Mouse (Mus musculus): ENCODE results near the gene Gm49486. TPM values are rescaled to one million over a fixed set of nuclear protein-coding genes. Genes with fewer than 3 reads are reported as not detected.

Gm49486 gene
- polyA plus RNA-seq, 1 experiment from 2014 or later, result 0.61 TPM

GRCm38 (mm10) chr15:79195492-79195891, 33.7 kb upstream of the Gm49486 start:
- no peak overlapping the region for H3K4me3 ChIP-seq (ENCODE audit: low read length)
- no peaks in the 10 kb centered on the region for H3K9me3 ChIP-seq (ENCODE audit: control insufficient read depth, low read length)
- WGBS, result 78% methylated on average over 8 of the region's 8 CpGs

GRCm38 (mm10) chr15:79199390-79199976, 29.7 kb upstream of the Gm49486 start:
- no peaks in the 10 kb centered on the region for H3K36me3 ChIP-seq (ENCODE audit: control insufficient read depth, insufficient read depth, low read length)
- H3K9ac ChIP-seq (ENCODE audit: low read depth, low read length), result no peak overlapping the region
- H3K4me1 ChIP-seq (ENCODE audit: control insufficient read depth, insufficient read depth, low read length), result peaks cover 3% of the 10 kb centered on the region
- H3K27me3 ChIP-seq (ENCODE audit: control insufficient read depth, insufficient read depth, low read length), result no peaks in the 10 kb centered on the region
- no peak overlapping the region for H3K4me3 ChIP-seq (ENCODE audit: low read length)
- 91% methylated on average over 12 of the region's 12 CpGs for WGBS
- H3K4me2 ChIP-seq (replicated peaks; ENCODE audit: low read depth, low read length), result no peak overlapping the region
- ATAC-seq (ENCODE audit: low FRiP score, low TSS enrichment), result no peak
- no peaks in the 10 kb centered on the region for H3K9me3 ChIP-seq (ENCODE audit: control insufficient read depth, low read length)
- H3K27ac ChIP-seq (ENCODE audit: low read depth, low read length), result no peak overlapping the region

More at GRCm38 (mm10) chr15:79195492-79195891, 33.7 kb upstream of the Gm49486 start:
- Histone ChIP-seq H3K27ac (ENCODE audit: low read depth, low read length) (no peak overlapping the region), H3K9ac (ENCODE audit: low read depth, low read length) (no peak overlapping the region), H3K4me2 (replicated peaks; ENCODE audit: low read depth, low read length) (no peak overlapping the region), H3K4me1 (ENCODE audit: control insufficient read depth, insufficient read depth, low read length) (0 out of 2 replicates have a peak, but pooled peaks cover 6% of the 10 kb centered on the region), H3K36me3 (ENCODE audit: control insufficient read depth, insufficient read depth, low read length) (no peaks in the 10 kb centered on the region), H3K27me3 (ENCODE audit: control insufficient read depth, insufficient read depth, low read length) (no peaks in the 10 kb centered on the region)
- ATAC-seq (ENCODE audit: low FRiP score, low TSS enrichment), result no peak

GRCm38 (mm10) chr15:79201491-79202150, 27.6 kb upstream of the Gm49486 start:
- H3K4me1 ChIP-seq (ENCODE audit: control insufficient read depth, insufficient read depth, low read length), result peaks cover 3% of the 10 kb centered on the region
- H3K4me2 ChIP-seq (replicated peaks; ENCODE audit: low read depth, low read length), result no peak overlapping the region
- H3K4me3 ChIP-seq (ENCODE audit: low read length), result no peak overlapping the region
- WGBS, result 18% methylated on average over 13 of the region's 13 CpGs
- H3K9me3 ChIP-seq (ENCODE audit: control insufficient read depth, low read length), result no peaks in the 10 kb centered on the region
- peak overlapping the region; percentile 28; the same call in 1 of the 2 replicates for H3K9ac ChIP-seq (ENCODE audit: low read depth, low read length)
- no peaks in the 10 kb centered on the region for H3K36me3 ChIP-seq (ENCODE audit: control insufficient read depth, insufficient read depth, low read length)
- H3K27ac ChIP-seq (ENCODE audit: low read depth, low read length), result no peak overlapping the region
- 0 out of 2 replicates have a peak, but pooled peaks have one; percentile 38 for ATAC-seq (ENCODE audit: low FRiP score, low TSS enrichment)
- no peaks in the 10 kb centered on the region for H3K27me3 ChIP-seq (ENCODE audit: control insufficient read depth, insufficient read depth, low read length)

- no peak for ATAC-seq (ENCODE audit: low FRiP score, low TSS enrichment)
- 35% methylated on average over 10 of the region's 10 CpGs for WGBS
- H3K9ac ChIP-seq (ENCODE audit: low read depth, low read length), result no peak overlapping the region
Observed at GRCm38 (mm10) chr15:79202575-79202974, 26.6 kb upstream of the Gm49486 start.

DNA sequence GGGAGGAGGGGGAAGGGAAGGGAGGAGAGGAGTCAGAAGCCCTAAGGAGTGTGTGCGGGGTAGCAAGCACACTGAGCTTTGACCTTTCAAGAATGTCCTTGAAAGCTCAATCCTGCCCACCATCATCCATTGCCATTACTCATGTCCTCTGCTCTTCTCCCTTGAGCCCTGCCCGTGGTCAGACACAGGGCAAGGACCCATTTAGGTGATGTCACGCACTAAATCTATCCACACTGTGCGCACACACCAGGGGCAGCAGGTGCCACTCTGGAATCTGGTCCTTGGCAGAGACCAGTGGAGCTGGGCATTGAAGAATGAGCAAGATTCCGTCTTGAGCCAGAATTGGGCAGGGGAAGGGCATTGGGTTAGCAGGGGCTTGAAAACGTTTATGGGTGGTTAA, 21.0 kb upstream of the Gm49486 start:
- ATAC-seq (ENCODE audit: low FRiP score, low TSS enrichment), result no peak
- no peaks in the 10 kb centered on the region for H3K9me3 ChIP-seq (ENCODE audit: control insufficient read depth, low read length)
- no peak overlapping the region for H3K4me3 ChIP-seq (ENCODE audit: low read length)
- no peak overlapping the region for H3K9ac ChIP-seq (ENCODE audit: low read depth, low read length)
- no peak overlapping the region for H3K27ac ChIP-seq (ENCODE audit: low read depth, low read length)
- H3K4me1 ChIP-seq (ENCODE audit: control insufficient read depth, insufficient read depth, low read length), result 0 out of 2 replicates have a peak, but pooled peaks cover 8% of the 10 kb centered on the region
- H3K36me3 ChIP-seq (ENCODE audit: control insufficient read depth, insufficient read depth, low read length), result no peaks in the 10 kb centered on the region
- no peaks in the 10 kb centered on the region for H3K27me3 ChIP-seq (ENCODE audit: control insufficient read depth, insufficient read depth, low read length)
- WGBS, result 64% methylated on average over 6 of the region's 6 CpGs
- H3K4me2 ChIP-seq (replicated peaks; ENCODE audit: low read depth, low read length), result no peak overlapping the region

More at GRCm38 (mm10) chr15:79202575-79202974, 26.6 kb upstream of the Gm49486 start:
- H3K4me1 ChIP-seq (ENCODE audit: control insufficient read depth, insufficient read depth, low read length), result peaks cover 3% of the 10 kb centered on the region
- no peaks in the 10 kb centered on the region for H3K9me3 ChIP-seq (ENCODE audit: control insufficient read depth, low read length)
- no peaks in the 10 kb centered on the region for H3K36me3 ChIP-seq (ENCODE audit: control insufficient read depth, insufficient read depth, low read length)
- no peak overlapping the region for H3K27ac ChIP-seq (ENCODE audit: low read depth, low read length)
- H3K4me3 ChIP-seq (ENCODE audit: low read length), result no peak overlapping the region
- H3K4me2 ChIP-seq (replicated peaks; ENCODE audit: low read depth, low read length), result no peak overlapping the region; the same call in 1 of the 2 replicates
- no peaks in the 10 kb centered on the region for H3K27me3 ChIP-seq (ENCODE audit: control insufficient read depth, insufficient read depth, low read length)

DNA sequence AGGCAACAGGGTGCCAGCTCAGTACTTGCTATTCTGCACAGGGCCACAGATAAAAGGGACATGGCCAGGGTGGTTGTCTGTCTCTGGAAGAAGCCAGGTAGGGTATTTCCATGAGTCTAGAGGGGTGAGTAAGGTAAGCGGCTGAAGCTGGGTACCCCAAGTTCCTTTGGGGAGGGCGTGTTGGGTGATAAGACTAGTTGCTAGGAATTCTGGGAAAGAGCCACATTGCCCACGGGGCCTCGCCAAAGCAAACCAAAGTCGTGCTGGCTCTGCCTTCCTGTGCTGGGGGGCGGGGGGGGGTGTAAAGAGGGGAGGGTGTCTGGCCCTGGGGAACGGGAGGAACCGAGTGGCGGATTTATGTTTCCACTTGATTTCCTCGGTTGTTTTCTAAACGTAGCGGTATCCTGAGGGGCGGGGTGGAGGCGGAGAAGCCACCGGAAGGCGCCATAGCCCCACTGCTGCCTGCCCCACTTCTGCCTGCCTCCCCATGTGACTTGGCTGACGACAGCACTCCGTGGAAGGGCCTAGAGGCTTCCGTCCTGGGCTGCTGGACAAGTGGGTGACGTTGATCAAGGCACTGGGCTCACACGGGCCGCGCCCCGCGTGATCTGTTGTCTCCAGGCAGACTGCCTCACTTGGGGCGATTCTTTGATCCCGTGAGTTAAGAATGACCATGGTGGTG, 20.3 kb upstream of the Gm49486 start:
- Histone ChIP-seq H3K4me1 (ENCODE audit: control insufficient read depth, insufficient read depth, low read length) (0 out of 2 replicates have a peak, but pooled peaks cover 8% of the 10 kb centered on the region), H3K27me3 (ENCODE audit: control insufficient read depth, insufficient read depth, low read length) (no peaks in the 10 kb centered on the region), H3K4me2 (replicated peaks; ENCODE audit: low read depth, low read length) (no peak overlapping the region), H3K36me3 (ENCODE audit: control insufficient read depth, insufficient read depth, low read length) (no peaks in the 10 kb centered on the region), H3K27ac (ENCODE audit: low read depth, low read length) (no peak overlapping the region), H3K4me3 (ENCODE audit: low read length) (no peak overlapping the region), H3K9me3 (ENCODE audit: control insufficient read depth, low read length) (no peaks in the 10 kb centered on the region), H3K9ac (ENCODE audit: low read depth, low read length) (no peak overlapping the region)
- no peak for ATAC-seq (ENCODE audit: low FRiP score, low TSS enrichment)
- WGBS, result 73% methylated on average over 27 of the region's 27 CpGs

DNA sequence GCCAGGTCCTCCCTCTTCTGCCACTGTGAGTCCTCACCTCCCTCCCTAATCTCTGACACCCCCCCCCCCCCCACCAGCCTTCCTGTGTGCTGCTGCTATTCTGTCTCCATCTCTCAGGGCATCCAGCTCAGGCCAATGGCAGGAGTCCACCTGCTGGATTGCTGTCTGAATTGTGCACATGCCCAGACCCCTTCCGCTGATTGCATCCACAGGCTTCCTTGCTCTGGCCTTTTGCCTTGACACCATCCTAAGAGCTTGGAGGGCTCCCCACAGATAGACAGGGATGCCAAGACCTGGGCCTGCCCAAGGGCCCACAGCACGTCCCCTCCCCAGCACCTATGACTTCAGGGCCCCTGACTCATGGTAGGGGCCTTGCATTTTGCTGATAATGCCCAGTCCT, 18.8 kb upstream of the Gm49486 start:
- no peaks in the 10 kb centered on the region for H3K27me3 ChIP-seq (ENCODE audit: control insufficient read depth, insufficient read depth, low read length)

GRCm38 (mm10) chr15:79212750-79213446, 16.3 kb upstream of the Gm49486 start:
- Histone ChIP-seq H3K9ac (ENCODE audit: low read depth, low read length) (no peak overlapping the region), H3K27ac (ENCODE audit: low read depth, low read length) (no peak overlapping the region), H3K9me3 (ENCODE audit: control insufficient read depth, low read length) (no peaks in the 10 kb centered on the region), H3K4me1 (ENCODE audit: control insufficient read depth, insufficient read depth, low read length) (0 out of 2 replicates have a peak, but pooled peaks cover 8% of the 10 kb centered on the region), H3K27me3 (ENCODE audit: control insufficient read depth, insufficient read depth, low read length) (no peaks in the 10 kb centered on the region), H3K36me3 (ENCODE audit: control insufficient read depth, insufficient read depth, low read length) (no peaks in the 10 kb centered on the region), H3K4me2 (replicated peaks; ENCODE audit: low read depth, low read length) (no peak overlapping the region), H3K4me3 (ENCODE audit: low read length) (no peak overlapping the region)
- WGBS, result 82% methylated on average over 26 of the region's 26 CpGs
- no peak for ATAC-seq (ENCODE audit: low FRiP score, low TSS enrichment)

More for the DNA sequence above, 18.8 kb upstream of the Gm49486 start:
- no peaks in the 10 kb centered on the region for H3K9me3 ChIP-seq (ENCODE audit: control insufficient read depth, low read length)
- 0 out of 2 replicates have a peak, but pooled peaks cover 8% of the 10 kb centered on the region for H3K4me1 ChIP-seq (ENCODE audit: control insufficient read depth, insufficient read depth, low read length)
- 78% methylated on average over 2 of the region's 2 CpGs for WGBS
- no peak overlapping the region for H3K4me2 ChIP-seq (replicated peaks; ENCODE audit: low read depth, low read length)
- no peak overlapping the region for H3K27ac ChIP-seq (ENCODE audit: low read depth, low read length)
- H3K36me3 ChIP-seq (ENCODE audit: control insufficient read depth, insufficient read depth, low read length), result no peaks in the 10 kb centered on the region
- H3K4me3 ChIP-seq (ENCODE audit: low read length), result no peak overlapping the region
- no peak overlapping the region for H3K9ac ChIP-seq (ENCODE audit: low read depth, low read length)
- ATAC-seq (ENCODE audit: low FRiP score, low TSS enrichment), result no peak

Data from kidney, embryonic 14.5 days (tissue).